ENCODE assay signal across 9 mouse cellular contexts in the genomic region with DNA sequence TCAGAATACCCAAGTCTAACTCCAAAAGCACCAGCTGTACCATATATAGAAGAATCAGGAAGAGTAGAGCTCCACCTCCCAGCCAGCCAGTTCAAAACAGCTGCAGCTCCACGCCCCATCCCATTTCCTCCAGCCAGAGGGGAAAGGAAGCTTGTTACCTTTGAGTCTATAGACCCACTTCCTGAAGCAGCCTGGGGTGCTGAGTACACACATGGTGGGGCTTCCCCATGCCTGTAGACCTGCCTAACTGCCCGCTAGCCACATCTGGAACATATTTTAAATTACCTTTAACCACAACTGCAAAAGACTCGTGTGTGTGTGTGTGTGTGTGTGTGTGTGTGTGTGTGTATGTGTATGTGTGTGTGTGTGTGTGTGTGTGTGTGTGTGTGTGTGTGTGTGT.
DNase-seq lines count a peak whose midpoint lies in the region; ATAC-seq and TF ChIP-seq lines count a peak whose summit lies in the region.
"Had no signal": no experiment of that assay in that cellular context is flagged by ENCODE, and none has a peak within 500 bp of the region (broad histone marks: within the 10 kb centered on the region; RNA-seq: fewer than 3 reads in every experiment).

No protein-coding gene starts in this region.

- no peak overlapping the region for H3K4me2 ChIP-seq in lung, postnatal 0 days (replicated peaks; ENCODE audit: low read depth, low read length)
- no peak overlapping the region for H3K4me2 ChIP-seq in embryonic facial prominence, embryonic 11.5 days (ENCODE audit: low read depth, low read length)
- H3K4me2 ChIP-seq: liver, embryonic 12.5 days had no signal

- no peak overlapping the region for H3K27ac ChIP-seq in lung, postnatal 0 days (ENCODE audit: low read length)
- no peak overlapping the region; the same call in 1 of the 2 replicates for H3K27ac ChIP-seq in embryonic facial prominence, embryonic 11.5 days (replicated peaks; ENCODE audit: low read depth, low read length)
- H3K27ac ChIP-seq: hindbrain, postnatal 0 days; liver, embryonic 12.5 days had no signal

- no peak for TF ChIP-seq CTCF in lung, postnatal 0 days (IDR thresholded peaks at IDR 0.05)

- H3K36me3 ChIP-seq in lung, postnatal 0 days (ENCODE audit: insufficient read depth, low read length), result no peaks in the 10 kb centered on the region
- H3K36me3 ChIP-seq in embryonic facial prominence, embryonic 11.5 days (replicated peaks; ENCODE audit: control insufficient read depth, insufficient read depth, low read depth, low read length), result no peaks in the 10 kb centered on the region
- H3K36me3 ChIP-seq: liver, embryonic 12.5 days had no signal

- no peak for TF ChIP-seq EP300 in lung, postnatal 0 days (IDR thresholded peaks at IDR 0.05)

- no peaks in the 10 kb centered on the region for H3K9me3 ChIP-seq in lung, postnatal 0 days (ENCODE audit: low read length)
- H3K9me3 ChIP-seq in embryonic facial prominence, embryonic 11.5 days (replicated peaks; ENCODE audit: control insufficient read depth, low read length), result no peaks in the 10 kb centered on the region
- H3K9me3 ChIP-seq: liver, embryonic 12.5 days had no signal

- no peaks in the 10 kb centered on the region for H3K4me1 ChIP-seq in lung, postnatal 0 days (ENCODE audit: insufficient read depth, low read depth, low read length)
- no peaks in the 10 kb centered on the region for H3K4me1 ChIP-seq in embryonic facial prominence, embryonic 11.5 days (ENCODE audit: control insufficient read depth, insufficient read depth, low read length)
- H3K4me1 ChIP-seq: liver, embryonic 12.5 days had no signal

- no peak overlapping the region for H3K4me3 ChIP-seq in lung, postnatal 0 days (ENCODE audit: low read depth, low read length)
- H3K4me3 ChIP-seq in embryonic facial prominence, embryonic 11.5 days (ENCODE audit: low read depth, low read length), result no peak overlapping the region
- H3K4me3 ChIP-seq: liver, embryonic 12.5 days had no signal

- no peaks in the 10 kb centered on the region for H3K27me3 ChIP-seq in lung, postnatal 0 days (replicated peaks; ENCODE audit: insufficient read depth, low read length)
- H3K27me3 ChIP-seq in embryonic facial prominence, embryonic 11.5 days (ENCODE audit: control insufficient read depth, insufficient read depth, low read length), result no peaks in the 10 kb centered on the region
- H3K27me3 ChIP-seq: liver, embryonic 12.5 days had no signal

- peak; percentile 64 for ATAC-seq in lung, postnatal 0 days
- peak; percentile 77 for ATAC-seq in embryonic facial prominence, embryonic 11.5 days (replicated peaks; ENCODE audit: insufficient number of reproducible peaks, low FRiP score, low TSS enrichment, low read depth)
- ATAC-seq in cerebellum, adult (ENCODE audit: insufficient number of reproducible peaks, low FRiP score, low TSS enrichment), result no peak
- ATAC-seq: hindbrain, postnatal 0 days; liver, embryonic 12.5 days had no signal

- DNase-seq in lung, postnatal 0 days (ENCODE audit: low spot score), result no peak
- no peak for DNase-seq in lung, adult 18-20 months
- DNase-seq in embryonic facial prominence, embryonic 11.5 days (ENCODE audit: low spot score), result peak; percentile 78
- peak; percentile 38 for DNase-seq in induced T-regulatory cell, adult 2 months (ENCODE audit: low read depth)
- DNase-seq in thymus, postnatal 10 days (ENCODE audit: low spot score in 2 of 2), result peak; percentile 51 to 53
- DNase-seq in right cerebral cortex, postnatal 10 days (ENCODE audit: low spot score in 2 of 2), result no peak

- 71% methylated on average over 3 of the region's 3 CpGs for WGBS in lung, postnatal 0 days
- 40% methylated on average over 3 of the region's 3 CpGs for WGBS in embryonic facial prominence, embryonic 11.5 days

- no peak overlapping the region for H3K9ac ChIP-seq in lung, postnatal 0 days (replicated peaks; ENCODE audit: low read depth)
- no peak overlapping the region for H3K9ac ChIP-seq in embryonic facial prominence, embryonic 11.5 days (replicated peaks; ENCODE audit: low read length)
- H3K9ac ChIP-seq: liver, embryonic 12.5 days had no signal

Comparison
In these comparisons a context has a peak if more than half of its experiments do, and no peak if none do; other contexts are left out.
1. DNase-seq: peak in embryonic facial prominence, embryonic 11.5 days (single experiment), induced T-regulatory cell, adult 2 months (single experiment) and thymus, postnatal 10 days (2 of 2); none in lung, postnatal 0 days (single experiment), lung, adult 18-20 months (0 of 2) and right cerebral cortex, postnatal 10 days (0 of 2).